Mouse (Mus musculus): Measurements from ENCODE around the gene Ccdc63.

- TF ChIP-seq POLR2A (IDR thresholded peaks at IDR 0.05; ENCODE audit: control insufficient read depth, extremely low read depth, insufficient read depth, low read length, poor library complexity) = no peak
- peak; percentile 88 for TF ChIP-seq CTCF (IDR thresholded peaks at IDR 0.05; ENCODE audit: borderline replicate concordance, control insufficient read depth, extremely low read depth, insufficient read depth, low read length, poor library complexity)
Observed at GRCm38 (mm10) chr5:122088917-122089316, 51.7 kb downstream of the Ccdc63 start.

Measured in thymus, adult 2 months (tissue).